Comparison of ENCODE assay signal across 8 mouse cellular contexts in genomic region chr2:133156537-133156936, GRCm38 (mm10).
DNase-seq lines count a peak whose midpoint lies in the region; ATAC-seq and TF ChIP-seq lines count a peak whose summit lies in the region.

No protein-coding gene starts in this region.

- peak; percentile 76 for DNase-seq in embryonic facial prominence, embryonic 11.5 days (ENCODE audit: low spot score)
- no peak for DNase-seq in embryonic facial prominence, embryonic 10.5 days (ENCODE audit: low spot score)
- DNase-seq in left cerebral cortex, adult 2 months (ENCODE audit: extremely low spot score in 1 of 2, low spot score in 2 of 2) = no peak
- no peak for DNase-seq in left cerebral cortex, postnatal 10 days (ENCODE audit: extremely low spot score in 1 of 2, low spot score in 2 of 2)
- DNase-seq in c-Kit-positive CD71-positive TER-119-positive erythroid progenitor cells, embryonic 14.5 days (ENCODE audit: low spot score) = peak; percentile 11
- DNase-seq in lung, postnatal 25 days (ENCODE audit: low spot score) = peak; percentile 24
- DNase-seq in spleen, adult 18-20 months = no peak
- DNase-seq in thymus, postnatal 14 days = no peak

- H3K4me3 ChIP-seq in embryonic facial prominence, embryonic 11.5 days (ENCODE audit: low read depth, low read length) = no peak overlapping the region
- no peak overlapping the region for H3K4me3 ChIP-seq in embryonic facial prominence, embryonic 10.5 days
- no peak overlapping the region for H3K4me3 ChIP-seq in left cerebral cortex, adult 2 months

- no peak for ATAC-seq in embryonic facial prominence, embryonic 11.5 days (replicated peaks; ENCODE audit: insufficient number of reproducible peaks, low FRiP score, low TSS enrichment, low read depth)

- no peaks in the 10 kb centered on the region for H3K4me1 ChIP-seq in embryonic facial prominence, embryonic 11.5 days (ENCODE audit: control insufficient read depth, insufficient read depth, low read length)
- H3K4me1 ChIP-seq in embryonic facial prominence, embryonic 10.5 days = peaks cover 5% of the 10 kb centered on the region

- intact Hi-C loops in left cerebral cortex, adult 2 months (cut with DNase I) = no loop called here
- intact Hi-C loops in left cerebral cortex, postnatal 10 days (cut with DNase I) = no loop called here

- no peaks in the 10 kb centered on the region for H3K9me3 ChIP-seq in embryonic facial prominence, embryonic 11.5 days (replicated peaks; ENCODE audit: control insufficient read depth, low read length)
- no peaks in the 10 kb centered on the region for H3K9me3 ChIP-seq in embryonic facial prominence, embryonic 10.5 days

- peak; percentile 53 for TF ChIP-seq CTCF in left cerebral cortex, adult 2 months (IDR thresholded peaks at IDR 0.05)

- H3K36me3 ChIP-seq in embryonic facial prominence, embryonic 11.5 days (replicated peaks; ENCODE audit: control insufficient read depth, insufficient read depth, low read depth, low read length) = no peaks in the 10 kb centered on the region
- no peaks in the 10 kb centered on the region for H3K36me3 ChIP-seq in embryonic facial prominence, embryonic 10.5 days (replicated peaks)

- no peak overlapping the region for H3K9ac ChIP-seq in embryonic facial prominence, embryonic 11.5 days (replicated peaks; ENCODE audit: low read length)

- H3K4me2 ChIP-seq in embryonic facial prominence, embryonic 11.5 days (ENCODE audit: low read depth, low read length) = no peak overlapping the region

- no peak overlapping the region for H3K27ac ChIP-seq in embryonic facial prominence, embryonic 11.5 days (replicated peaks; ENCODE audit: low read depth, low read length)
- H3K27ac ChIP-seq in embryonic facial prominence, embryonic 10.5 days (replicated peaks) = no peak overlapping the region
- no peak overlapping the region for H3K27ac ChIP-seq in left cerebral cortex, adult 2 months

- 56% methylated on average over 3 of the region's 3 CpGs for WGBS in embryonic facial prominence, embryonic 11.5 days
- WGBS in embryonic facial prominence, embryonic 10.5 days = 62% methylated on average over 3 of the region's 3 CpGs

- no peaks in the 10 kb centered on the region for H3K27me3 ChIP-seq in embryonic facial prominence, embryonic 11.5 days (ENCODE audit: control insufficient read depth, insufficient read depth, low read length)
- no peaks in the 10 kb centered on the region for H3K27me3 ChIP-seq in embryonic facial prominence, embryonic 10.5 days (replicated peaks; ENCODE audit: low read depth, poor library complexity, severe bottlenecking)

Comparison
In these comparisons a context has a peak if more than half of its experiments do, and no peak if none do; other contexts are left out.
1. DNase-seq: peak in embryonic facial prominence, embryonic 11.5 days (single experiment), c-Kit-positive CD71-positive TER-119-positive erythroid progenitor cells, embryonic 14.5 days (single experiment) and lung, postnatal 25 days (single experiment); none in embryonic facial prominence, embryonic 10.5 days (single experiment), left cerebral cortex, adult 2 months (0 of 2), left cerebral cortex, postnatal 10 days (0 of 2), spleen, adult 18-20 months (0 of 2) and thymus, postnatal 14 days (single experiment).